Mouse (Mus musculus) cerebellum, postnatal 10 days (tissue): ENCODE measurements at regions not wholly inside any gene's neighbourhood (a gene's known extent, or its start where the extent isn't known, plus 50 kb on each side); places are given as distances from the start of the nearest gene placed in this dataset.
A peak's percentile ranks its signal among the peaks of the same experiment; 100 is the strongest.

Source experiments
- DNase-seq, 2 experiments: peaks; one replicate each; pipeline ENCODE4 v3.0.0; 2021; ENCODE audit warnings: mixed read lengths in 2 of 2

DNA sequence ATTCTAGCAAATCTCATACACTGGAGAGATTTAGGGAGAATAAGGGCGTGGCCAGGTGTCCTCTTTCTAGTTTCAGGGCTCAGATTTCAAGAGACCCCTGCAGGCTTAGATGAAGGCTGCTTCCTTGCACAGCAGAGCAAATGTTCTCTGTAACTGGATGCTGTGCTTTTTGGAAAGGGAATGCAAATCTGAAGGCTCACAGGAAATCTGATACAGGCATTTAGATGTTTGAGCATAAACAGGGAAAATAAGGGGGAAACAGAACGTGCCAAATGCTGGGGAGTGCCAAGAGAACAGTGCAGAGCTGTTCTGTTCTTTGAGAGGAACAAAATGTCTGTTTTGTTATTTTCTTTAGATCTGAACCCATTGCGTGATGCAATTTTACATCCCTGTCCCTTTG lies 161.0 kb upstream of the Samsn1 start:
- DNase-seq: no peak

- DNase-seq: no peak
Measured at GRCm38 (mm10) chr16:76181596-76181995, 159.5 kb upstream of the Samsn1 start.

DNA sequence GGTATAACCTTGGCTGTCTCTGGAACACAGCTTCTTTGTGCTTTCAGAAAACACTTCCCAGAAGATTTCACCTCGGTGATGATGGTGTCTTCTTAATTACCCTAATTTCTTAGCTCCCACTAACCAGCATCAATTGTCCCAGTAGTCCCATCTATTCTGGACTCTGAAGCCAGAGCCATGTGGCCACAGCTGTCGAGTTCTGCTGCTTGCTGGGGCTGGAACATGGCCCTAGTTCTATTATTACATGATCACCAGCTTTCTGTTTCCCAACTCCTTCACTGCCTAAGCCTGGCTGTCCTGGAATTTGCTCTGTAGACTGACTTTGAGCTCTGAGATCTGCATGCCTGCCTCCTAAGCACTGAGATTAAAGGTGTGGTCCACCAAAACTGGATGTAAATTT lies 145.6 kb upstream of the Samsn1 start:
- no peak for DNase-seq

- DNase-seq: no peak
Measured at GRCm38 (mm10) chr16:76160879-76161278, 138.8 kb upstream of the Samsn1 start.

DNA sequence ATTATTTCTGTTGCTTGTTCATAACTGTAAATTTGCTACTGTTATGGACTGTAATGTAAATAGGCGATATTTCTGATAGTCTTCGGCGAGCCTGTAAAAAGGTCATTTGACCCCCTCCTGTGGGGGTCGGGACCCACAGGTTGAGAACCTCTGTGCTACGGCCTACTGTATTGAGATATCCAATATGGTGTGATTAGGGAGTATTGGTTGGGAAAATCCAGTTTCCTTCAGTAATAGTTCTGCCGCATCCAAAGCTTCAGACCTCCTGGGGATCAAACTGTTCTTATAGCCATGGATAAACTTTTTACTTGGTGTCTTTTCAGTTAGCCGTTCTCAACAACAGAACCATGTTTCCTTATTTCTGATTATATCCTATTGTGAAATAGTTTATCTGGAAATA lies 136.5 kb upstream of the Samsn1 start:
- no peak for DNase-seq

- DNase-seq: peak; percentile 5 to 14
Measured at GRCm38 (mm10) chr16:76153766-76154525, 131.9 kb upstream of the Samsn1 start.

DNA sequence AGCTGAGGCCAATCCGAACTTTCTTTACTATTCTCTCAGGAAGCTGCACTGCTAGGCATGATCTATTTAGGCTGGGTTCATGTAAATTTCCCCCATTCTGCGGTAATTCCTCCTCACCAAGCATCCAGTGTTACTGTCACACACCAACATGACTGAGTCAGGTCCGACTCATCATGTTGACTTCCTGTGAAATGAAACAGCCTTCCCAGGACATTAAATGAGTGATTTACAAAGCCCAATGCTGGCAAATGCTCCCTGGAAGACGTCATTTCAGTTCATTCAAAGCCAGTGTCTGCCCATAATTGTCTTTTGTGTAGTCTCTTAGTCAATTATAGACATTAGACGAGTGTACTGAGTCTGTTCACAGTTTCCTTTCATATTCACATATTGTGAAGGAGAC lies 127.5 kb upstream of the Samsn1 start:
- no peak for DNase-seq

DNA sequence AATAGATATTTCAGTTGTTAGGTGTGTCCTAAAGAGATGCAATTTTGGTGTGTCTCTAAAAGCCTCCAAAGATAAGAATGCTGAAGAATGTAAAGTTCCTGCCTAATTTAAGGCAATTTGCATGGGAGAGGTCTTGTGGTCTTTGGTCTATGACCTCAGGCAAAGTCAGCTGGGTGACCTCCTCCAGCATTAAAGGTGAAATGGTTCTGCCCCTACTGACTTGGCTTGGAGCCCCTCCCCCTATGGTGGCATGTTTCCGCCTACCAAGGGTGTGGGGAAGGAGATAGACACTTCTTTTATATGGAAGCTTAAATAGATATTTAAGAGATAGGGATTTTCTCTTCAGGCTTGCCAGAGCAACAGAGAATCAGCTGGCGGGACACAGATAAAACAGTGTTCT lies 111.8 kb upstream of the Samsn1 start:
- DNase-seq: peak in 1 of 2 experiments; percentile 2

DNA sequence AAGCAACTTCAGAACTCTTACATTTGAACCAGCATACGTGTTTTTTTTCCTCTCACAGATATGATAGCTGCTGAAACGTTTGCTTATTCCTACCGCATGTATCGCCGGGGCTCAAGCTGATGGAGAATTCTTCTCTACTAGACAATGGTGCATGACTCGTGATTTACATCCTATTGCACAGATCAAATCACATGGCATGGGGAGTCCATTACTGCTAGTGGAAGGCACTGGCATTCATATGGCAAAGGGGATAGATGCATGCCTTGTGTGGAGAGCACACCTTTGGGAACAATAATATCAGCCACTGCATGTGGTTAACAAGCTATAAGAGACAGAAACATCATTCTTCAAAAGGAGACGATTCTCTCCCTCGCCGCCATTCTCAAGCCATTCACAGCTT lies 108.4 kb upstream of the Samsn1 start:
- DNase-seq: no peak

GRCm38 (mm10) chr16:76129982-76130381 lies 107.9 kb upstream of the Samsn1 start:
- DNase-seq: peak; percentile 17 to 25

DNA sequence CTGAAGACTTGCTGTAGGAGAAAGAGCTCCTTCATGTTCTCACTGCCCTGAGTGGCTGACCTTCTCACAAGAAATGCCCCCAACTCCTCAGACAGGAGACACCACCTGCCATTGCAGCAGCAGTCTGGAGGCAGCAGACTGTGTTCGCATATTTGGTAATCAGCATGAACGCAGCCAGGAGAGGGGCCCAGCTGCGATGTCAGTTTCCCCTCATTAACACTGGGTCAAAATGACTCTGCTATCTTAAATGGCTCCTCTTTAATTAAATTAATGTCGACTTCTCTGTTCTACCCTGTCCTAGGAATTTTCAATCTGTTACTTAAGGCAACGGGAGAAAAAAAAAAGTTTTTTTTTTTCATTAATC lies 100.9 kb upstream of the Samsn1 start:
- DNase-seq: peak; percentile 8 to 10

GRCm38 (mm10) chr16:76122172-76123020 lies 100.3 kb upstream of the Samsn1 start:
- peak; percentile 8 to 29 for DNase-seq

GRCm38 (mm10) chr16:76120712-76121111 lies 98.6 kb upstream of the Samsn1 start:
- no peak for DNase-seq

GRCm38 (mm10) chr16:76110383-76110782 lies 88.3 kb upstream of the Samsn1 start:
- DNase-seq: no peak

DNA sequence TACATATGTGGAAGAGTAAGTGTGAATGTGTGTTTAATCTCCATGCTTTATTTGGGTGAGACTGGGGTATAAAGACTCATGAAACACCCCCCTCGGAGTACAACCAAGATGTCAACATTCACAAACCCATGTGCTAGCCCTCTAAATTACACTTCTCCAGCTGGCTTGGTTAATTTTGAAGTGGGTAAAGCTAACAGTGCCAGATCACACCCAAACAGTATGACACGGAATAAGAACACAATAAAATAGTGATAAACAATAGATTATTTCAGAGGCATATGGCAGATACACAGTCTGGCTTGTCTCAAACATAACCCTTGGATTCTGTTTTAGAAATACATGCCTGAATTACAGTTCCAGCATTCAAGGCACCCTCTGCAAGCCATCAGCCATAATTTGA lies 86.4 kb upstream of the Samsn1 start:
- no peak for DNase-seq

GRCm38 (mm10) chr16:76104673-76105072 lies 82.6 kb upstream of the Samsn1 start:
- DNase-seq: no peak

DNA sequence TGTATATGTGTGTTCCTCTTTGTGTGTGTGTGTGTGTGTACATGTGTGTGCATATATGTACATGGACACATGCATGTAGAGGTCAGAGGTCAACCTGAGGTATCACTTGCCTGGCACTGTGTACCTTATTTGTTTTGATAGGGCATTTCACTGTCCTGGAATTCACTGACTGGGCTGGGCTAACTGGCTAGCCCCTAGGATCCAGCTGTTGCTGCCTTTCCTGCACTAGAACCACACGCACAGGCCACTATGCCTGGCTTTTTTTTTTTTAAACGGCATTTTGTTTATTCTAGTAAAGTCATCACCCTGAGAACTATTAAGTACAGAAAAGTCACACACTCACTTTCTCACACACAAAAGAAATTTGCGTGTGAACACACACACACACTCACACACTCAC lies 79.7 kb upstream of the Samsn1 start:
- DNase-seq: no peak

- peak; percentile 49 to 67 for DNase-seq
Measured at GRCm38 (mm10) chr16:76097808-76098207, 75.7 kb upstream of the Samsn1 start.

- DNase-seq: no peak
Measured at GRCm38 (mm10) chr16:76096363-76096762, 74.3 kb upstream of the Samsn1 start.

GRCm38 (mm10) chr16:76085363-76085762 lies 63.3 kb upstream of the Samsn1 start:
- DNase-seq: no peak

GRCm38 (mm10) chr16:76082465-76082864 lies 60.4 kb upstream of the Samsn1 start:
- DNase-seq: no peak

DNA sequence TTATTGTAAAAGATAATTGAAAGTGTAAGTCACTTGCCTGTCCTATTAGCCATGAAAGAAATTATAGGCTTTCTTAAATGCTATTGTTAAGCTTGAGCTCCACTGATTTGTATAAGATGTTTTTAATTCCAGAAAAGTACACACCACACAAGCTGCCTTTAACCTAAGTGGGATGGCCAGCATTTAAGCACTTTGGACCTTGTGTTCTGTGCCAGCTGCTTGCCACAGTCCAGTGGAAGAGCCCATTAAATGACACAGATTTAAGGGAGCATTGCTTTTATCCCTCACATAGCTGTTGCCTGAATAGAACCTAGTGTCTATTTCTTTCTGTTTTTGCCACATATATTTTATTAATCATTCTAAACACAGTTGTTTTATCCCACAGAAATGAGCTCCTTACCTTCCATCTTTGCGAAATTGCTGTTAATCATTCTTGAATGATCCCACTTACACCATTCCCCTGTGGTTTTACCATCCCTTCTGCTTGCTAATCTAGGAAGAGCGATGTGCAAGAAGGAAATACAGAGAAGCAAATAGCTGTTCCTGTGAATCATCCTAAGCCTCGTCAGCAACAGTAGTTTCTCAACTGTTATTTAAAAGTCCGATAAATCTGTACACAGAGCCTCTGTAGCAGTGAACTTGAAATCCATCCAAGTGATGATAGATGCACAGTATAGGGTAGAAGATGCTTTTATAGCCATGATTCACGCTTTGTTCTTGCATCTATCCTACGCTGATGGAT lies 57.9 kb upstream of the Samsn1 start:
- DNase-seq: no peak

- no peak for DNase-seq
Measured at GRCm38 (mm10) chr16:76078219-76078618, 56.1 kb upstream of the Samsn1 start.

GRCm38 (mm10) chr16:76076231-76076630 lies 54.1 kb upstream of the Samsn1 start:
- no peak for DNase-seq
